Mouse (Mus musculus): ENCODE results near the gene Neurl4.
A peak's percentile ranks its signal among the peaks of the same experiment; 100 is the strongest.
"Not testable (repeated sequence)": the region's sequence is repeated elsewhere in the genome, so short reads cannot be mapped to it uniquely, and the experiment has no call there.

The Neurl4 gene

DNA sequence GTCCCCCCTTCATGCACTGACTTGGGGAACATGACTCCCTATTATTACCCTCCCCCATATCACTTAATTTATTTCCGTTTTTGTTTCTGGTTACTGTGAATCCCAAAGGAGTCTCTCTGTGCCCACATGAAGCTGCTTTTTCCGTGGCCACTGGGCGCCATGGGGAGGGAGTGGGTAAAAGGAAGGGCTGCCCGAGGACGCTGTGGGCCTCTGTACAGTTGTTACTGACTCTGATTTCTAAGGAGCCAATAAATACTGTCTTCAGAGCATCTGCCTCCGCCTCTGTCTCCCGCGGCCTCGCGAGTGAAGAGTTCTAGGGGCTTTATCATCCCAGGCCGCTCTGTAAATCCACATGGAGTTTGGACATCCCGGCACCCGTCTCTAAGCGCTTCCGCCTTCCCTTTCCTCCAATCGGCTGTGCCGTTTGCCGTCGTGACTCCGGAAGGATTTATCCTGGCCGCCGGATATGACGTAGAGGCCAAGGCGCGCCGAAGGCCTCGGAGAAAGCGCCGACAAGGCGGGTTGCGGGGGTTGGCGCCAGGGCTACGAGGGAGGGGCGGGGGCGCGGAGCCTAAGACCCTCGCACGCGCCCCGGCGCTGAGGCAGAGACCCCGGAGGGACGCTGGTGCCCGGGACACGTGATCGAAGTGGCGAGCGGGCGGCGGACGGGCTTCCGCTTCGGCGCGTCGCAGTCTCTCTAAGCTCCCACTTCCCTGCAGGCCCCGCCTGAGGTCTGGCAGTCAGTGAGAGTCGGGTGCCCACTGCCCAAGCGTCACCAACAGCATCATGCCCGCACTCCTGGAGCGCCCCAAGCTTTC is 12.9 kb downstream of the Neurl4 start, which contains the start of gene Gps2:
Gene Gps2, plus strand, starts transcription at position 335 of the 818 bp plus-strand sequence.
- DNase-seq (ENCODE audit: low spot score) = peak; percentile 89

DNA sequence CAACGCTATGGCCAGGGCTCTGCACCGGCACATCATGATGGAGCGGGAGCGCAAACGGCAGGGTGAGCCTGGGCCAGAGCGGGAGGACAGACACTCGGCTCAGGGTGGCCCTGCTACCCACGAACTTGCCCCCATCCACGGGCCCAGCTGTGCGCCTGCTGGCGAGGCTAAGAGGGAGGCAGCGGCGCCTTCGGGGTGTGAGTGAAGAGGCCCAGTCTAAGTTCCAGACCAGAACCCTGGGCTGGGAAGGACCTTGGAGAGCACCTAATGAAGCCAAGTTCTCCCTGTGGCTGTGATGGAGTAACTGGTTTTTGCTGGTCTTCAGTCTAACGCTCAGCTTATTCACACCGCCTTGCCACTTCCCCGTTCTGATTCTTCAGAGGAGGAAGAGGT is 13.5 kb downstream of the Neurl4 start:
- DNase-seq (ENCODE audit: low spot score) = no peak

DNA sequence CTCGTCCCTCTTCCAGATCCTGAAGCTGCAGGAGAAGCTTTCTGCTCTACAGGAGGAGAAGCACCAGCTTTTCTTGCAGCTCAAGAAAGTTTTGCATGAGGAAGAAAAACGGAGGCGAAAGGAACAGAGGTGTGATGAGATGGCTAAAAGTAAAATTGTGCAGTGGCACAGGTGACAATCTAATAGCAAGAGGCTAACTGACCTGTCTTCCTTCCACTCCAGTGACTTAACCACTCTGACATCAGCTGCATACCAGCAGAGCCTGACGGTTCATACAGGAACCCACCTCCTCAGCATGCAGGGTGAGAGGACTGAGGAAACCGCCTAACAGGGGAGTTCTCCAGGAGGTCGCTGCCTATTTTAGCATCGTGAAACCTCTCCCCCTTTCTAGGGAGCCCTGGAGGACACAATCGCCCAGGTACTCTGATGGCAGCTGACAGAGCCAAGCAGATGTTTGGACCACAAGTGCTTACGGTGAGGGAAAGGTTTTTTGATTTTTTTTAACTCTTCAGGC is 14.1 kb downstream of the Neurl4 start:
- no peak for DNase-seq (ENCODE audit: low spot score)

DNA sequence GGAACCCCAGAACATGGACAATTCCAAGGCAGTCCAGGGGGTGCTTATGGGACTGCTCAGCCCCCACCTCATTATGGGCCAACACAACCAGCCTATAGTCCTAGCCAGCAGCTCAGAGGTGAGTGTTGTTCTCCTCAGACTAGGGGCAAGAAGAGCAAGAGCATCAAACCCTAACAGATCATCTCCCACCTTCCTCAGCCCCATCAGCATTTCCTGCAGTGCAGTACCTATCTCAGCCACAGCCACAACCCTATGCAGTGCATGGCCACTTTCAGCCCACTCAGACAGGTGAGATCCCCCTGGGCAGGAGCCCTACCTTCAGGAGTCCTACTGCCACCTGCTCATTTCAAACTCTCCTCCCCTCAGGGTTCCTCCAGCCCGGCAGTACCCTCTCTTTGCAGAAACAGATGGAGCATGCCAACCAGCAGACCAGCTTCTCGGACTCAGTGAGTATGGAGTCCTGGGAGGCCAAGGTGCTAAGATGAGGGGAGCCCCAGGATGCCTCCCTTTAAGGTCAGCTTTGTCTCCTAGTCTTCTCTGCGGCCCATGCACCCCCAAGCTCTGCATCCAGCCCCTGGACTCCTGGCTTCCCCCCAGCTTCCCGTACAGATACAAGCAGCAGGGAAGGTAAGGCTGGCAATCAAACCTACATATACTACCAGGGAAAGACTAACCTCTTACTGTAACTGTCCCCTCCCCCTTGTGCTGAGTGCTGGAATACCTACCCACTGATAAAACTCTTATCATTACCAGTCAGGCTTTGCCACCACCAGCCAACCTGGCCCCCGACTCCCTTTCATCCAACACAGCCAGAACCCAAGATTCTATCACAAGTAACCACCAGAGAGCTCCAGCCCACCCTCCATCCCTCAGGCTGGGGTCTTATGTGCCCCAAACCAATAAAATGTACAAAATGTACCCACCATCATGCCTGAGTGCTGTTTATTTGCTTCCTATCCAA is 15.1 kb downstream of the Neurl4 start:
- DNase-seq (ENCODE audit: low spot score) = no peak

DNA sequence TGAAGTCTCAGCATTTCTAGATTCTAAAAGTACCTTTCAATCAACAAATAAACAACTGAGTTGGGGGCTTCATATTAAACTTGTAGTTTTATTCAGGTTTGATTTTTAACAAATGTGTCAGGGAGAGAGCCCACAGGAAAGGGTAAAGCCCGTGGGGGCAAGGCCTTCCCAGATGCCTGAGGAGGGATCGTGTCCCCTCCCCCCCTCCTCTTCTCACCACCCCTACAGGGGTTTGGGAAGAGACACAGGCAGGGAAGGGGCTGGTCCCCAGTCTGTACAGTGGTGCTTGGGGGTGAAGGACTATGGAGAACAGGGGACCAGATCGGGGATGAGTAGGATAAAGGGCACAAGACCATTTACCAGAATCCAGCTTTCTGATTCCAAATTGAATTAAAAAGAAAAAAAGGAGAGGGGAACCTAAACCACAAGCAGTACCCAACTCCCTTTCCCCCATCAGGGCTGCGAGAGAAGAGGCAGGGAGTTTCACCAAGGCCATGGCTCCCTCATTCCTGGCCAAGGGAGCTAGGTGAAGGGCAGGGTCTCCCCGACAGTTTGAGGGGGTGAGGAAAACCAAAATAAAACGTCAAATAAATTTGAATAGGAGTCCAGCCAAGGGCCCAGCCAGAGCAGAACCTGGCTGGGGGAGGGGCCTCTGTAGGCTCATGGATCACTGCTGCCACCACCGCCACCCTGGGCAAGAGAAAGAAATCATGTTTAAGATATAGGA is 15.9 kb downstream of the Neurl4 start:
- DNase-seq (ENCODE audit: low spot score) = not testable (repeated sequence)

DNA sequence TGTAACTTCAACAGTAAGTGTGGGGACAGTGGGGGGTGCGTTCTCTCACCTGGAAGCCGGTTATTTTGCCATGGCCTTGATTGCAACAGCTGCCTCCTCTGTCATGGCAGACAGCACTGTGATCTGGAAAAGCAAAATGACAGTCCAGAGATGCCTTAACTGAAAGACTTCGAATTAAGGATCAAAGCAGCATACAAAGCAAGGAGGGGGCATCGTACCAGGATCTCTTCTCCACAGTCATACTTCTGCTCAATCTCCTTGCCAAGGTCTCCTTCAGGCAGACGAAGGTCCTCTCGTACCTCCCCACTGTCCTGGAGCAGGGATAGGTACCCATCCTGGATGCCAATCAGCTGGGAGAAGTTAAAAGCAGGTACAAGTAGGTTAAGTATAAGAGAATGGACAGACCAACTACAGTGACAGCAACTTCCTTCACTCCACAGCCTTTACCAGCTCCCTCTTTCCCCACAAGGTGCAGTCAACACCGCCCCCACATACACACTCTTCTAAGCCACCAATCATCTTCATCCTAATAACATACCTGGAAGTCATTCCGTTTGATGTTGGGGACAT is 16.6 kb downstream of the Neurl4 start:
- DNase-seq (ENCODE audit: low spot score) = no peak

DNA sequence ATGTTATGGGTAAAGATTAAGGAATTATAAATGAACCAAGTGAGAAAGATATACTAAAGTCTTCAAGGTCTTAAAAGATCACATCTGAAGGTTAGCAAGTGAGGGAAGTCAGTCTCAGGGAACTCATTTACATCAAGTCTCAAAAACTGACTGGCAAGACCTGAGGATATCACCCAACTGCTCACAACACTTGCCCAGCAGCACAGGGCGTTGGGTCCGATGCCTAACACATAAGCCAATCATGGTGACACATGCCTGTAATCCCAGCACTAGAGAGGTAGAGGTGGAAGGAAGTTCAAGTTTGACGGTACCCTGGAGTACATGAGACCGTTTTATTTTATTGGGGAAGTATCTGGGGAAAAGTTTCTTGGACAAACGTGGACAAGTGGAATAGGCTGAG is 17.2 kb downstream of the Neurl4 start:
- no peak for DNase-seq (ENCODE audit: low spot score)

DNA sequence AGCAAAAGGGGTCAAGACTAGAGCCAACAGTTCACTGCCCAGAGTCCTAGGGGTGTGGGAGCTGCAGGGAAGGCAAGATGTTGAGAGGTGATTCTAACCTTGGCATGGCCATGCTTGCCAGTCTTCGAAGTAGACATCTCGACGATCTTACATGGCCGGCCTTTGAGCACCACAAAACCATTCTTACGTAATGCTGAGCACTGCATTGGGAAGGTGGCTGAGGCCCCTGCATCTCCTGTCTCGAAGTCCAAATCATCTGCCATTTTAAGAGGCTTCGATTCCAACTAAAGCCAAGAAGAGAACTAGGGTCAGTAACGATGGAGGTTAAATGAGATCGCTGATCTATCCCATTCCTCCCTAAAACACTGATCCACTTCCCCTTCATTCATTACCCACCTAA is 18.2 kb downstream of the Neurl4 start:
- DNase-seq (ENCODE audit: low spot score) = no peak

DNA sequence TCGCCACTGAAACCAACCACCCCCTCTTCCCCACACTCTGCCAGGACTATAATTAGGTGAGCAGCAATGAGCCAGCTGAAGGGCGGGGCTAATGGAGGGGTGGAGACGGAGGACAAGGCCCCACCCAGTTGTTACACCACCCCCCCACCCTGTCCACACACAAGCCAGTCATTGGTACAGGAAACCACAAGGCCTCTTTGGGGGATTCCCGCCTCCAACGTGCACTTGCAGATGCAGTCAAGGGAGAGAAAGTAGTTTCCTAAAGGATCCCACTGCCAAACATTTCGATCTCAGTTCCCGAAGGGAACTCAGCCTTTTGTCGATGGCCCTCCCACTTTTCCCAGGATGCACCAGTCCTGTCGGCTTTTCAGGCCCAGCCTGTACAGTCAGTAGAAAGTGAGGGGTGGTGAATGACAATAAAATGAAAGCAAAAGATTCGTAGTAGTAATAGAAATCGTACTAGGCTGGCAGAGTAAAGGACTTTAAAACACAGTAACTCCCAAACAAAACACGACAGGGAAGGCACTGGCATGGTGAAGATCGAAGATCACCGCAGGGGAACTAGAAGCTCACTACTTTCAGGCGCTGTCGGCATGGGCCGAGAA is 18.9 kb downstream of the Neurl4 start:
- peak; percentile 72 for DNase-seq (ENCODE audit: low spot score)

DNA sequence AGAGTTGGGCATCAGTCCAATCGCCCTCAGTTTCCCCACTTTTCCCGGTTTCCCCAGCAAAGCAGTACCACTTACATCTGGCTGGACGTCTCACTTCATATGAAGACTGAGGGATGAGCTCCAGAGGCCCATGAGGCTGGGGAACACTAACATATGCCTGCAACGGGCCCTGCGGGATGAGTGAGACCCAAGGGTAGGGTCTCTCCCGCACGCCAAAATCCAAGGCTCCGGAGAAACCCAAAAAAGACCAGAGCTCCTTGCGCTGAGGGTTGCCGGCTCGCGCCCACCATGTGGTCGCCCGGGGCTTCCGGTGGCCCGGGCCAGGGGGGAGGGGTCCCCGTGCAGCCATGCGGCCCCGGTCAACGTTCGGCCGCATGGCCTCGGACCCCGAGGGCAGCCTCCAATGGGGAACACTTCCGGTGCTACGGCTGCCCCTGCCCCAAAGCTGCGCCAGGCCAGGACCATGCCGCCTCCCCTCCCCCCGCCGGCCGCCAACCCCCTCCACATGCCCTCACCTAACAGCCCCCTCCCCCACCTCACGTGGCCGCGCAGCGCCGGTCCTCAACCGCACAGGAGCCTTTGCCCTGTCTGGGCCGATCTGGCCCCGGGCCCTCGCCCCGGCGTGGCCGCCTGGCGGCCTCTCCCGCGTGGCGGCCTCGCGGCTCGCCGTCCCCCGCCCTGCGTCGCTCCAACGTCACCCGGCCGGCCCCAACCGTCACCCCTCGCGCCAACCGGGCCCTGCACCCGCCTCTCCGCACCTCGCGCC is 19.6 kb downstream of the Neurl4 start:
- DNase-seq (ENCODE audit: low spot score) = peak; percentile 48

DNA sequence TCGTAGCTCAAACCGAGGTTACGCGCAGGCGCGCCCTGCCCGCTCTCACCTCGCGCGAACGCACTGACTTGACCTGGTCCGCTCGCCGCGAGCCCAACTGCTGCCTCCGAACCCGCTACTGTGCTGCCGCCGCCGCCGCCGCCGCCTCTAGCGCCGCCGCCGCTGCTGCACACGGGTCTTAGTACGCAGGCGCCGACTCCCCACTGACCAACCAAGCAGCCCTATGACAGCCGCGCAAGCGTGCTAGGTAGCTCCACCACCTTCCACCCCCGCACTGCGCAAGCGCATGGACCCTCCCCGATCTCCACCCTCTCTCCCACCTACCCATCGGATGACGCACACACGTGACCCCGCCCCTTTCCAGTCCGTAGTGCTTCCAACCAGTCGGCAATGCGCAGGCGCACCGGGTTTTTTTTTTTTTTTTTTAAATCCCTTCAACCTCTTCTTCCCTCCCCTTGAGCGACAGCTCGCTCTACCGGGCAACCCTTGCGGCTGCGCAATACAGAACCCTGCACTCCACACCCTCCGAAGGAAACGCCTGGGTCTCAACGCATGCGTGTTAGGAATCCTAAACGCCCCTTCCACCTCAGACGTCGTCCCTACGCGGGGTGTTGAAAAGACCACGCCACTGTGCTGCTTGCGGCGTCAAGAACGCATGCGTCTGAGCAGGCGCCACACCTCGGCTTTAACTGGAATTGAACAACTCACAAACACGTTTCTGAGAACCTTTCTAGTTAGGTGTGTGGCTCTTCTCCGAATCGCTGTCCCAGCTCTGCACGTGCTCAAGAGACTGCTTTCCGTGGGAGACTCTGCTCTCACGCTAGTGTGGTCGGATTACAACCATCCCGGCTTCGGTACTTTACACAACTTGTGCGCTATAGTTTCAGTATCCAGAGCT is 20.5 kb downstream of the Neurl4 start, which contains the start of gene Eif5a:
Gene Eif5a, minus strand, starts transcription at position 845 of the 898 bp plus-strand sequence.
- DNase-seq (ENCODE audit: low spot score) = peak; percentile 100

DNA sequence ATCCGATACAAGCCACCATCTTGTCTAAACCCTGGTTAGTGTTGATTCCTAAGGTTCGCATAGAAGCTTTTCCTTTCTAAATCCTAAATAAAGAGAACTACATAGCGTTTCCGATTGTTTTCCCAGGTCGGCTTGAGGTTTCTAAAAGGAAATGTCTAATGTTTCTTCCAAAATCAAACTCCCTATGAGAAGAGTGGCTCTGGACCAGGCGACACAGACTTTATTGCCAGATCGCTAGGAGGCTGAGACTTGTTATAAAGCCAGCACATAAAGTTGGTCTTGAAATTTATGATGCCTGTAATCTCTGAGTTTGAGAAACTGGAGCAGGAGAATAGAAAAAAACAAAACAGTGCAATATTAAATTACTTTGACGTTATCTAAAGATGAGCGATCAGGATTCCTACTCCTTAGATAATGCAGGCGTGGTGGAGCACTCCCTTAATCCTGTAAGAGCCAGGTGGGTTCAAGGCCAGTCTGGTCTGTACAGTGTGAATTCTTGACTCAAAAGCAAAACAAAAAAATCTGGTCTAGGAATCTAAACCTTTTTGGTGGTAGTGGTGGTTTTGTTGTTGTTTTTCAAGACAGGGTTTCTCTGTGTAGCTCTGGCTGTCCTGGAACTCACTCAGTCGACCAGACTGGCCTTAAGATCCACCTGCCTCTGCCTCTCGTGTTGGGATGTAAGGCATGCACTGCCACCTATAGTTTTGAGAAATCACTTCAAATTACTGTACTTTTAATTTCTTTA is 21.3 kb downstream of the Neurl4 start:
- no peak for DNase-seq (ENCODE audit: low spot score)

DNA sequence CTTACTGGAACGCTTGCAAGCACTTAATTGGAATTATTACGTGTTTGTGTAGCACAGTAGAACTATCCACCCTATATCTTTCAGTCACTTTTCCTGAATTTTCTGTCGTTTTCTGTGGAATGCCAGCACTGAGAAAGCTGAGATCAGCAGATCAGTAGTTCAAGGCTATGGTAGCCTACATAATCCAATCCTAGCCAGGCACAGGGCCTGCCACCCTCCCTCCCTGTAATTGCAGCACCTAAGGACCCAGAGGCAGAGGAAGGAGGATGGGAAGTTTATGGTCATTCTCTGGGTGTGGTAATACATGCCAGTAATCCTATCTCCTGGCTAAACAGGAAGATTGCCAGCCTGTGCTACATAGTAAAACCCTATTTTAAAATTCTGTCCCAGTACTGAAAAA is 21.9 kb downstream of the Neurl4 start:
- no peak for DNase-seq (ENCODE audit: low spot score)

DNA sequence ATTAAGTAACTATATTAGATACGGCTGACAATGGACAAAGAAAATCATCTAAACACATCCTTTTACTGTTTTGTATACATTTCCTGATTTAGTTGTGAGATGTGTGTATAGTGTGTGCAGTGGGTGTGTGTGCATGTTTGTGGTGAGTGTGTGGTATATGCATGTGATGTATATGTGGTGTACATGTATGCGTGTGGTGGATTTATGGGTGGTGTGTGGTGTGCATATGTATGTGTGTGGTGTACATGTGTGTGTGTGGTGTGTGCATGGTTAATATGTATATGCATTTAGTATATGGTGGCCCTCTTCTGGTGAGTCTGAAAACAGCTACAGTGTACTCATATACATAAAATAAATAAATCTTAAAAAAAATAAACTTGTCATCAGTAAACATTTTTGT is 26.6 kb downstream of the Neurl4 start:
- no peak for DNase-seq (ENCODE audit: low spot score)

DNA sequence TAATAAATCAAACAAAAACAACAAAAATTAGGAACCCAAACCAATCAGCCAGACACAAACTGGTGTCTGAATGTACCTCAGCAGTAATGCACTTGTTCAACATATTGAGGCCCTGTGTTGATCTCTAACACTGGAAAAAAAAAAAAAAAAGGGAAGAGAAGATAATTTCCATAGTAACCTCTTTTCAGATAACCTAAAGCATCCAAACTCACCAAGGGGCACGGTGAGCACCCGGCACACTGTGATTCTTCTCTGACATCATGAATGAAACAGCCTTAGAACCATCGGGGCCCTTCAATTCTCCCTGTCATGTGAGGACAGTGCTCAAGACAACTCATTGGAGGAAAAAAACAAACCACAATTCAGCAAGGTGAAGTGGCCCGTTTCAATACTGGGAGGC is 28.8 kb downstream of the Neurl4 start:
- DNase-seq (ENCODE audit: low spot score) = no peak

DNA sequence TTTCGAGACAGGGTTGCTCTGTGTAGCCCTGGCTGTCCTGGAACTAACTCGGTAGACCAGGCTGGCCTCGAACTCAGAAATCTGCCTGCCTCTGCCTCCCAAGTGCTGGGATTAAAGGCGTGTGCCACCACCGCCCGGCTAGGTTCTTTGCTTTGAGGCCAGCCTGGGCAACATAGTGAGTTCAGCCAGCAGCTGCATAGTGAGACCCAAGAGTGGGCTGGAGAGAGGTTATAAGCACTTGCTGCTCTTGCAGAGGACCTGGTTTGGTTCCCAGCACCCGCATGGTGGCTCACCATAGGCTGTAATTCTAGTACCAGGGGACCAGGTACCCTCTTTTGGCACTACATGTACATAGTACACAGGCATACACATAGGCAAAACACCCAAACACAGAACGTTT is 29.3 kb downstream of the Neurl4 start:
- DNase-seq (ENCODE audit: low spot score) = not testable (repeated sequence)

DNA sequence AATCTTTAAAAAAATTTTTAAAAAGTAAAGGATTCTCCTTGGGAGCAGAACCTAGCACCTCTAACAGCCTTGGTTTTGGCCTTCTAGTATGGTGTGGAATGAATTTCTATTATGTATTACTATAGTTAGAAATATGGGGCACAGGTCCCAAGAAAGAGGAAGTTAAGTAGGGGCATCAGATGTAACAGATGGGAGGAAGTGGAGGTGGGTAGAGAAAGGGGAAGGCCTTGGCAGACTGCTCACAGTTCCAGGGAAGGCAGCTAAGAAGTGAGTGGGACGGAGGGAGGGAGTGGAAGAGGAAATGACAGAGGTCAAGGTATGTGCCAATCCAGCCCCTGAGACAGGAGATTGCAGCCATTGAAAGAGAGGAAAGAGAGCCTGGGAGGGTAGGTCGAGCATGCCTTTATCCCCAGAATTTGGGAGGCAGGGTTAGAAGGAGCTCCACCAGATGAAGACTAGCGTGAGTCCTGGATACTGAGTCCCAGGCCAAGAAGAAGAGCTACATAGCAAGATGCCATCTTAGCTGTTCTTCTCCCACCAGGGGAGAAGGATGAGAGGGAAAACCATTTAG is 30.2 kb downstream of the Neurl4 start:
- no peak for DNase-seq (ENCODE audit: low spot score)

DNA sequence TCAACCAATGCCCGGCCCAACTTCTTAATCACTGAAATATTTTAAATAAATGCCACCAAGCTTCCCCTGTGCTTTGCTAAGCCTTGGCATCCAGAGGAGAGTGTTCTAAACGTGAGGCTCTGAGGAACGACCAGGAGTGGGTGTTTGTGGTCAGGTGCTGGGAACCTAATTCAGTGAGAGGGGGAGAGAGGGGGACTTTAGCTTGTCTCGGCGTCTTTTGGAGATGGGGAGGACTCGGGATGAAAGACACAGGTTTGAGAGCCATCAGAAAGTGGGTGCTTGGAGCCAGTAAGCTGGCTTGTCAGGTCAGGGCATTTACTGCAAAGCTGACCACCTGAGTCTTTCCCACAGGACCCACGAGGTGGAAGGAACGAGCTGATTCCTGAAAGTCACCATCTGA is 30.9 kb downstream of the Neurl4 start:
- DNase-seq (ENCODE audit: low spot score) = no peak

Measured in urinary bladder, postnatal 25 days (tissue).